Mouse (Mus musculus) forebrain, embryonic 13.5 days (tissue): Measurements from ENCODE around the gene St3gal3. TPM values are rescaled to one million over a fixed set of nuclear protein-coding genes. Genes with fewer than 3 reads are reported as not detected.

Source experiments
- ATAC-seq: fragments of 200-750 bp; cut with Nextera tagmentation; 2 replicates; pipeline ENCODE4 v1.8.0; 2017
- H3K27ac ChIP-seq: fragments of 300-500 bp; sonication (generic); 2 replicates; pipeline ENCODE4 v1.5.1; 2015; ENCODE audit warnings: inconsistent platforms, mild to moderate bottlenecking, moderate library complexity
- H3K27me3 ChIP-seq: fragments of 300-500 bp; sonication (generic); 2 replicates; pipeline ENCODE4 v1.6.1; 2015; ENCODE audit warnings: mild to moderate bottlenecking, inconsistent platforms
- H3K36me3 ChIP-seq: fragments of 300-500 bp; sonication (generic); 2 replicates; pipeline ENCODE4 v1.6.1; 2015; ENCODE audit warnings: mild to moderate bottlenecking, inconsistent platforms; ENCODE audit not compliant: poor library complexity, severe bottlenecking
- H3K4me1 ChIP-seq: fragments of 300-500 bp; sonication (generic); 2 replicates; pipeline ENCODE4 v1.6.1; 2015; ENCODE audit warnings: inconsistent platforms
- H3K4me2 ChIP-seq: fragments of 300-500 bp; sonication (generic); 2 replicates; pipeline ENCODE4 v1.6.1; 2015; ENCODE audit warnings: inconsistent platforms, mild to moderate bottlenecking, moderate library complexity
- H3K4me3 ChIP-seq: fragments of 300-500 bp; sonication (generic); 2 replicates; pipeline ENCODE4 v1.5.1; 2015; ENCODE audit warnings: mild to moderate bottlenecking, inconsistent platforms
- H3K9ac ChIP-seq: fragments of 300-500 bp; sonication (generic); 2 replicates; pipeline ENCODE4 v1.6.1; 2015; ENCODE audit warnings: mild to moderate bottlenecking, inconsistent platforms
- H3K9me3 ChIP-seq: fragments of 300-500 bp; sonication (generic); replicated peaks from 2 replicates; pipeline ENCODE4 v1.6.1; 2016; ENCODE audit warnings: inconsistent platforms
- WGBS: fragments of 180-500 bp; shearing (Covaris S2); methylation state at CpG from one replicate; pipeline ENCODE4 v1.1.7; 2015; 5-methylcytosine and 5-hydroxymethylcytosine counted together
- polyA plus RNA-seq: library from polyadenylated mRNA; unstranded; fragments of >200 nt; fragmentation: Nextera tagmentation; extraction: Ambion mirVana; gene quantifications from 2 replicates; pipeline ENCODE4 v1.2.1, GENCODE M21; 2015

St3gal3 gene
- polyA plus RNA-seq, 1 experiment from 2014 or later, result 9.2 TPM

DNA sequence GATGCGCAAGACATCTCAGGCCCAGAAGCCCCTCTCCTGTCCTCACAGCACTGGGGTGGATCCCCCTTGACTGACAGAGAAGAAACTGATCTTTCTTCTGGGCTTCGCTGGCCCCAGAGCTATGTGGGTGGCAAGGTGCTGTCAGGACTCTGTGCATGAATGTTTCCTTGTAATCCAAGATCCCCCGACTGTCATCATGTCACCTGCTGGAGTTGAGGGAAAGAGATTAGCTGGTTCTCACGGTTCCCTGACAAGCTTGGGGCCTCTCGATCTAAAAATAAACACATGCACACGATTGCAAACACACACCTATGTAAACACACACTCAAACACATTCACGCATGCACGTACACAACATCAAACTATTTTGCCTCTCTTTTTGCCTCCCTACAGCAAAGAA, 54.2 kb downstream of the St3gal3 start:
- Histone ChIP-seq H3K36me3 (no peaks in the 10 kb centered on the region), H3K27me3 (no peaks in the 10 kb centered on the region), H3K4me2 (no peak overlapping the region), H3K9ac (no peak overlapping the region), H3K9me3 (no peaks in the 10 kb centered on the region), H3K27ac (no peak overlapping the region), H3K4me1 (peaks cover 13% of the 10 kb centered on the region; the same call in 1 of the 2 replicates), H3K4me3 (no peak overlapping the region)
- ATAC-seq, result no peak
- 78% methylated on average over 8 of the region's 8 CpGs for WGBS

DNA sequence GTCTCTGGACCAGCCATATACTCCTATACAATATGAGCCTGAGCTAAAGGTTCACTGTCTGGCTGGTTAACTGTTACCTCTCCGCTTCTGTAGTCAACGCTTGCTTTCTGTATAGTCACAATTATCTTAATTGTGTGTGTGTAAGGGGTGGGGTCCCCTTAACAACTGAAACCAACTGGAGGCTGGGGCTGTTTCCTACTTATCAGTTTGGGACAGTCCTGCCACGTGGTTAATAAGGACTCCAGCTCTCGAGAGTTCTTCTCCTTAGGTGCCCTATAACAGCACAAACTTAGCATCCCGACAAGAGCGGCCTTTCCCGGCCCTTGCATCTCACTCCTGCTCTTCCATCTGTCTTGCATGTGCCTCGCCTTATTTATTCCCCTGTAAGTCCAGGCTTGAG, 55.5 kb downstream of the St3gal3 start:
- Histone ChIP-seq H3K36me3 (no peaks in the 10 kb centered on the region), H3K27me3 (no peaks in the 10 kb centered on the region), H3K9ac (no peak overlapping the region), H3K4me1 (peaks cover 9% of the 10 kb centered on the region; the same call in 1 of the 2 replicates), H3K4me2 (no peak overlapping the region), H3K4me3 (no peak overlapping the region), H3K9me3 (no peaks in the 10 kb centered on the region), H3K27ac (no peak overlapping the region)
- 83% methylated on average over 8 of the region's 8 CpGs for WGBS
- no peak for ATAC-seq

DNA sequence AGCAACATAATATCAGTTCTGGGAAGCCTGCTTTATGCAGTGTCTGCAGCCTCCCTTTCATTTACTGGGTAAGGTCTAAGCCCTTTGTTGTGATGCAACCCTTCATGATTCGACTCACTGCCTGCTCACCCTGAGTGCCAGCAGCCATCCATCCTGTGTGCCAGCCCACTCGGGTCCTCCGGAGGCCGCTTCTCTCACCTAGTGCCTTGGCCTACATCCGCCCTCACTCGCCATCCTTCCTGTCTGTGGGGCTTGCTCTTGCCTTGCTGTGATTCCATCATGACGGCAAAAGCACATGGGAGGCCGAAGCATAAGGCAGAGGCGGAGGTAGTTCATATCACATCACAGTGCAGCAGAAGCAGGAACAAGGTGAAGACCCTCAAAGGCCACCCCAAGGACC, 56.1 kb downstream of the St3gal3 start:
- H3K4me2 ChIP-seq, result no peak overlapping the region
- no peak overlapping the region for H3K4me3 ChIP-seq
- H3K36me3 ChIP-seq, result no peaks in the 10 kb centered on the region
- no peak for ATAC-seq
- H3K4me1 ChIP-seq, result peaks cover 5% of the 10 kb centered on the region; the same call in 1 of the 2 replicates
- 90% methylated on average over 9 of the region's 9 CpGs for WGBS
- H3K9me3 ChIP-seq, result no peaks in the 10 kb centered on the region
- H3K27me3 ChIP-seq, result no peaks in the 10 kb centered on the region
- H3K9ac ChIP-seq, result no peak overlapping the region
- no peak overlapping the region for H3K27ac ChIP-seq

DNA sequence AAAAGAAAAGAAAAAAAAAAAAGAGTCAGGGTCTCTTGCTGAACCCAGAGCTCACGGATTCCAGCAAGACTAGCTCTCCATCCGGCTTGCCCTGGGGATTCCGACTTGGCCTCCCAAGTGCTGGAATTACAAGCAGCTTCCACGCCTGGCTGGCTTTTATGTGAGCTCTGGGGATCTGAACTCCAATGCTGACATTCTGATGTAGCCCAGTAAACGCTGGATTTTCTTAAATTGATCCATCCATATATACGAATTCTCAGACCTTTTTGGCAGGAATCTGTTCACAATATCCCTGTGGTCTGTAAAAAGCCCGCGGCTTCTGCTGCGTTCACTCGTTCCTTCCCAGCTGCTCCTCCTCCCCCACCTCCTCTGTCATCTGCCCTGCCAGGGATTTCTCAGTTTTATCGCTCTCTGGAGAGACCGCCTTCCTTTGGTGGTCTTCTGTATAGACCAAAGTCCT, 57.4 kb downstream of the St3gal3 start:
- Histone ChIP-seq H3K4me2 (no peak overlapping the region), H3K27me3 (no peaks in the 10 kb centered on the region), H3K4me1 (no peaks in the 10 kb centered on the region), H3K9ac (no peak overlapping the region), H3K36me3 (no peaks in the 10 kb centered on the region), H3K9me3 (no peaks in the 10 kb centered on the region), H3K4me3 (no peak overlapping the region), H3K27ac (no peak overlapping the region)
- WGBS, result 78% methylated on average over 12 of the region's 12 CpGs
- ATAC-seq, result no peak

DNA sequence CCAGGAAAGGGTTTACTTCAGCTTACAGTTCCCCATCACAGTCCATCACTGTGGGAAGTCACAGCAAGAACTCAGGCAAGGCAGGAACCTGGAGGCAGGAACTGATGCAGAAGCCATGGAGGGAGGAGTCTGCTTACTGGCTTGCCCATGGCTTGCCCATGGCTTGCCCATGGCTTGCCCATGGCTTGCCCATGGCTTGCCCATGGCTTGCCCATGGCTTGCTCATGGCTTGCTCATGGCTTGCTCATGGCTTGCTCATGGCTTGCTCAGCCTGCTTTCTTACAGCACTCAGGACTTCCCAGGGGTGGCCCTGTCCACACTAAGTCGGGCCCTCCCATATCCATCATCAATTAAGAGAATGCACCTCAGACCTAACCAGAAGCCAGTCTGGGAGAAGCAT, 58.1 kb downstream of the St3gal3 start:
- no peaks in the 10 kb centered on the region for H3K36me3 ChIP-seq
- H3K27me3 ChIP-seq, result no peaks in the 10 kb centered on the region
- no peak overlapping the region for H3K4me3 ChIP-seq
- H3K9me3 ChIP-seq, result no peaks in the 10 kb centered on the region
- no peak for ATAC-seq
- no peaks in the 10 kb centered on the region for H3K4me1 ChIP-seq
- H3K27ac ChIP-seq, result no peak overlapping the region
- WGBS, result 92% methylated on average over 1 of the region's 1 CpGs
- no peak overlapping the region for H3K9ac ChIP-seq
- no peak overlapping the region for H3K4me2 ChIP-seq

DNA sequence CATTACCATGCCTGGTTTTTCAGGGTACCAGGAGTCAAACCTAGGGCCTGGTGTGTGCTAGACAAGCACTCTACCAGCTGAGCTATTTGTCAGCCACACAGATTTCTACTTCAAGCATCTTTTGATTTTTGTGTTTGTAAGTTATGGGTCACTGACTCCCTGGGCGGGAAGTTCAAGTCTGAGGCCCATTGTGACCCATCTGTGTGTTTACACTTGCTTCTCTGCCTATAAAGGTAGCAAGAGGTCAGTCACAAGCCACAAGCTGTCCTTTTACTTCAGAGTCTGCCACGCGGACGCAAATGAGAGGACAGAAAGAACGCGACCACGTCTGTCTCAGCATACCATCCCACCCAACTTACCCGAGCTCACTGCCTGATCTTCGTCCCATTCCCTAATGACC, 59.4 kb downstream of the St3gal3 start:
- WGBS, result 80% methylated on average over 9 of the region's 9 CpGs

DNA sequence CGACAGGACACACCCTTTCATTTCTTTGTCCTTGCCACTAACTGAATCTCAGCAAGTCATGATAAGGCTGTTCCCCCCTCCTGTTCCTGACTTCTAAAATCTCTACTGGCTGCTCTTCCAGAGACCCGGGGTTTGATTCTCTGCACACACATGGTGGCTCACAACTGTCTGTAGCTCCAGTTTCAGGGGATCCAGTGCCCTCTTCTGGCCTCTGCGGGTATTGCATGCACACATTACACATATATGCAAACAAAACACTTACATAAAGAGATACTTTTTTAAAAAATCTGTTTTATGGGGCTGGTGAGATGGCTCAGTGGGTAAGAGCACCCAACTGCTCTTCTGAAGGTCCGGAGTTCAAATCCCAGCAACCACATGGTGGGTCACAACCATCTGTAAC, 60.5 kb downstream of the St3gal3 start:
- 91% methylated on average over 4 of the region's 4 CpGs for WGBS
- Histone ChIP-seq H3K27ac (no peak overlapping the region), H3K27me3 (no peaks in the 10 kb centered on the region), H3K4me2 (no peak overlapping the region), H3K9me3 (no peaks in the 10 kb centered on the region), H3K9ac (no peak overlapping the region), H3K4me1 (no peaks in the 10 kb centered on the region), H3K36me3 (no peaks in the 10 kb centered on the region), H3K4me3 (no peak overlapping the region)
- no peak for ATAC-seq

More for the DNA sequence above, 59.4 kb downstream of the St3gal3 start:
- Histone ChIP-seq H3K4me2 (no peak overlapping the region), H3K4me3 (no peak overlapping the region), H3K4me1 (no peaks in the 10 kb centered on the region), H3K27me3 (no peaks in the 10 kb centered on the region), H3K9me3 (no peaks in the 10 kb centered on the region), H3K9ac (no peak overlapping the region), H3K27ac (no peak overlapping the region), H3K36me3 (no peaks in the 10 kb centered on the region)
- no peak for ATAC-seq

DNA sequence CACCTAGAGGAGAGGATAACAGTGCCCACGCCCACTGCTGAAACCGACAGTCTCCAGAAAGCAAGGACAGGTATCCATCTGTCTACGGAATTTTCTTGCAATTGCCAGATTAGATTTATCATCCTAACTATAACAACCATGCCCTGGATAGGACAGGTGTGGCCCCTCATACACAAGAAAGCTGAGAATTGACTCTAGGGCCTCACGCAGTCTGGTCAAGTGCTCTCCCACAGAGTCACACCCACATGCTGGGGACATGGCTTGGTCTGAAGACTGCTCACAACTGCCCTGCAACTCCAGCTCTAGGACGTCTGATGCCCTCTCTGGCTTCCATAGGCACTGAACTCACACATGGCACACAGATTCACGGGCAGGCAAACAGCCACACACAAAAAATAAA, 61.6 kb downstream of the St3gal3 start:
- no peak for ATAC-seq
- Histone ChIP-seq H3K4me2 (no peak overlapping the region), H3K27ac (no peak overlapping the region), H3K9ac (no peak overlapping the region), H3K4me1 (no peaks in the 10 kb centered on the region), H3K4me3 (no peak overlapping the region), H3K9me3 (no peaks in the 10 kb centered on the region), H3K36me3 (no peaks in the 10 kb centered on the region), H3K27me3 (no peaks in the 10 kb centered on the region)
- 90% methylated on average over 6 of the region's 6 CpGs for WGBS

DNA sequence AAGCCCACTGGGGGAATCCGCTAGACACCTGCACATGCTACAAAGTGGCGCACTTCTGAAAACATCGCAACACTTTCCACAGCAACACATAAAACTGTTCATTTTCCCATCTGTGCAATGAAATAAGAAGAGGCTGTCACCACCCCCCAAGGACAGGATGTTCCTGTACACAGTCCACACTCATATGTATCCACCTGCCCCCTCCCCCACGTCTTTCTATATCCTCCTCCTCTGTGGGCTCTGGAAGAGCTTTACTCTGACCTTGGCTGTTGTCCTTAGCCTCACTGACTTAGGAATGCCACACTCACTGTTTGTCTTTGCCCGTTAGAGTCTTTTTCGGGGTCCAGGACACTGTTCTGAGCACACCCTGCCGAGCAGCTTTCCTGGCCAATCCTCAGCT, 62.8 kb downstream of the St3gal3 start:
- WGBS, result 73% methylated on average over 7 of the region's 7 CpGs
- Histone ChIP-seq H3K27me3 (no peaks in the 10 kb centered on the region), H3K4me2 (no peak overlapping the region), H3K36me3 (no peaks in the 10 kb centered on the region), H3K9me3 (no peaks in the 10 kb centered on the region), H3K4me1 (no peaks in the 10 kb centered on the region), H3K9ac (no peak overlapping the region), H3K4me3 (no peak overlapping the region), H3K27ac (no peak overlapping the region)
- no peak for ATAC-seq

DNA sequence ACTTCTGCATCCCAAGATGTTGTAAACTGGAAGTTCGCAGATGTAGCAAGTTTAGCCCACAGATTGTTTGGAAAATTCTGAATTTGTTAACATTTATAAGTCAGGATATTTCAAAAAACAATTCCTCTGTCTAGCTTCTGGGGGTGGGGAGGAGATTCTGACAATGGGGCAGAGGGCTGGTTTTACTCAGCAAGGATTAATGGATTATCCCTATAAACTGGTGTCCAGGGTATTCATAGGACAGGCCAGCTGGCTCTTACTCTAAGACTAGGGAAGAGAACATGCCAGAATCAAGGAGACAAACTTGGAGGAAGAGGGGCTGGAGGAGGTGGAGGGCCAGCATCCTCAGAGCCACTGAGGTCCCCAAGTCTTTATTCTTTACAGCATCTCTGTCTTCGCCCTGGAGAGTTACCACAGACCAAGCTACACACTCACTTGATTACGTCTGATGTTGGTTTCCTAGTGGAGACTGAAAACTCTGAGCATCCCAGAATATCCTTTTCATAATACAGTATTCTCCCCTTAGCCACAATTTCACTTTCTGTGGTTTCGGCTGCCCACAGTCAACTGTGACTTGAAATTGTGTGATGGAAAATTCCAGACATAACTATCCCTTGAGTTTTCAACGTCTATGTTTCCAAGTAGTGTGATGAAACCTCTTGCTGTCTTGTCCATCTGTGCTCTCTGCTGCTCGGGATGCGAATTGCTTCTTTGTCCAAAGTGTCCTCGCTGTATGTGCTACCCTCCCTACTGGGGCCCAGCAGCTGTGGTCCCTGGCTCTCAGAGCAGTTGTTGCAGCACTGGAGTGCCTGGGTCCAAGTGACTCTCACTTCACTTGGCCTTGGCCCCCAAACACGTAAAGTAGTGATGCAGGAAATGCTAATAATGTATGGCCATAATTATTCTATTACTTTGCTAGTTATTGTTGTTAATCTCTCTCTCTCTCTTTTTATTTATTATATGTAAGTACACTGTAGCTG, 64.2 kb downstream of the St3gal3 start:
- Histone ChIP-seq H3K36me3 (no peaks in the 10 kb centered on the region), H3K27ac (no peak overlapping the region), H3K4me1 (no peaks in the 10 kb centered on the region), H3K9me3 (no peaks in the 10 kb centered on the region), H3K4me2 (no peak overlapping the region), H3K4me3 (no peak overlapping the region), H3K27me3 (no peaks in the 10 kb centered on the region), H3K9ac (no peak overlapping the region)
- no peak for ATAC-seq
- 92% methylated on average over 9 of the region's 9 CpGs for WGBS

DNA sequence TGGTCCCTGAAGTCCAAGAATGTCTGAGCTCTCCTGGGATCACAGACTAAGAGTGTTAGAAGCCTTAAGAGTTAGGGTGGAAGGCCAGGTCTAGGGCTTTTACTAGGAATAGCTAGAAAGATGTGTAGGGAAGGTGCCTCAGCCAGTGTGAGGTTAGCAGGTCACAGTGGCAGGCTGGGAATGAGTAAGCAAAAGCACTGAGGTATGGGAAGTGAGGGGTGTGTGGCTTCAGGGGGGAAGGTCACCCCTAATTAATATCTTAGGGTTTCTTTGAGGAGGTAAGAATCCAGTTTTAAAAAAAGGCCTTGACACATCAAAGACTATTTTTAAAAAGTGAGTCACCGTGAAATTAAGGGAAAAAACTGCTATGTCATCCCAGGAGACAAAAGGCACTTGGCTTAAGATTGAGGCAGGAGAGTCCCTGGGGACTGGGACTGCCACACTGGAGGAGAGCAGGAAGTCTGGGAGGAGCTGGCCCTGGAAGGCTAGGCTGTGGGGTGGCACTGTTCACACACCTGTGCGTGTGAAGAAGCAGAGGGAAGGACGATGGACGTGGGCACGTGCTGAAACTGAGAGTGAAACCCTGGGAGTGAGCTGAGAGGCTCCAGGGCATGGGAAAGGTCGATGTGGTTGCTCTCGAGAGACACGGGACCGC, 72.8 kb downstream of the St3gal3 start:
- no peak overlapping the region for H3K27ac ChIP-seq
- H3K4me3 ChIP-seq, result no peak overlapping the region
- no peak for ATAC-seq
- no peak overlapping the region for H3K4me2 ChIP-seq
- H3K4me1 ChIP-seq, result 0 out of 2 replicates have a peak, but pooled peaks cover 5% of the 10 kb centered on the region
- 57% methylated on average over 9 of the region's 9 CpGs for WGBS
- no peaks in the 10 kb centered on the region for H3K9me3 ChIP-seq
- H3K36me3 ChIP-seq, result no peaks in the 10 kb centered on the region
- no peaks in the 10 kb centered on the region for H3K27me3 ChIP-seq
- H3K9ac ChIP-seq, result no peak overlapping the region

DNA sequence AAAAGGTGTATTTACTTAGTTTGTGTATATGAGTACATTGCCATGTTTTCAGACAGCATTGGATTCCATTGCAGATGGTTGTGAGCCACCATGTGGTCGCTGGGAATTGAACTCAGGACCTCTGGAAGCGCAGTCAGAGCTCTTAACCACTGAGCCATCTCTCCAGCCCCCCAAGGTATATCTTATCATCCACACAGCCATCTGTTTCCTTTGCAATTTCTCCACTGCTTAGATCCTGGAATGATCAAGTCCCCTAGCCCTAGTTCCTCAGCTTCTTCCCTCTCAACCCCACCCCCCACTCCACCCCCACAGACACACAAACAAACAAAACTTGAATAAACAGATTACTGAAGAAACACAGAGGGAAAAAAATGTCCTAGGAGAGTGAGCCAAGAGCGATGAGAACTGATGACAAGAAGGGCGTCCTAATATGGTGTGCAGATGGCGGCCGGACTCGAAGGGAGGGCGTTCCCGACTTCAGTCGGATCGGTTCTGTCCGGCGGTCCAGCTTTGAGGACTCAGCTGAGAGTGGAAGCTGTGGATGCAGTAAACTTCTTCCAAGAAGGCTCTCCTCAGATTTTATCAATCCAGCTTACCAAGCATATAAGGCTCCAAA, 73.7 kb downstream of the St3gal3 start:
- no peaks in the 10 kb centered on the region for H3K9me3 ChIP-seq
- H3K4me1 ChIP-seq, result 0 out of 2 replicates have a peak, but pooled peaks cover 5% of the 10 kb centered on the region
- no peak overlapping the region for H3K9ac ChIP-seq
- no peaks in the 10 kb centered on the region for H3K36me3 ChIP-seq
- no peak overlapping the region for H3K4me3 ChIP-seq
- H3K27me3 ChIP-seq, result no peaks in the 10 kb centered on the region
- WGBS, result 98% methylated on average over 13 of the region's 13 CpGs
- no peak overlapping the region for H3K4me2 ChIP-seq
- H3K27ac ChIP-seq, result no peak overlapping the region
- ATAC-seq, result no peak
